Mouse (Mus musculus) left cerebral cortex, adult 2 months (tissue): Measurements from ENCODE around the gene Hist2h4. TPM values are rescaled to one million over a fixed set of nuclear protein-coding genes. Genes with fewer than 3 reads are reported as not detected.

Source experiments
- DNase-seq, 2 experiments: peaks; one replicate each; pipeline ENCODE4 v3.0.0; 2021 to 2022; ENCODE audit warnings: low spot score in 2 of 2, mixed read lengths in 1 of 2; ENCODE audit errors: extremely low spot score in 1 of 2
- H3K27ac ChIP-seq: fragments of 200-600 bp; 2 replicates; pipeline ENCODE4 v1.8.1; 2022
- H3K4me3 ChIP-seq: fragments of 200-600 bp; 2 replicates; pipeline ENCODE4 v1.8.1; 2022
- CTCF ChIP-seq: fragments of 200-600 bp; IDR thresholded peaks from 2 replicates; pipeline ENCODE4 v1.8.1; 2022; ENCODE audit warnings: antibody characterized with exemption, mild to moderate bottlenecking, moderate library complexity
- intact Hi-C: fragments of 180-260 bp; cut with DNase I; formaldehyde crosslinking; loops from one replicate; pipeline ENCODE4 v1.15.1; 2025
- total RNA-seq, 2 experiments: library from RNA; stranded (reverse); gene quantifications; 2 replicates each; pipeline ENCODE4 v1.2.3; 2021

Hist2h4 gene
- total RNA-seq, 2 experiments from 2014 or later = 26.8 to 31.9 TPM

- TF ChIP-seq CTCF = no peak
- no peak for DNase-seq
- Histone ChIP-seq H3K4me3 (no peak overlapping the region), H3K27ac (no peak overlapping the region)
- intact Hi-C loops = loop anchor here (2.0 kb wide), 1 partner anchor 15 kb away; no protein-coding TSS in a partner anchor
These were observed 25.1 kb downstream of the Hist2h4 start for GRCm38 (mm10) chr3:96237904-96238511.

GRCm38 (mm10) chr3:96237335-96237903 lies 25.7 kb downstream of the Hist2h4 start:
- Histone ChIP-seq H3K27ac (no peak overlapping the region), H3K4me3 (no peak overlapping the region)
- intact Hi-C loops = loop anchor here (2.0 kb wide), 1 partner anchor 15 kb away; no protein-coding TSS in a partner anchor
- TF ChIP-seq CTCF = no peak
- DNase-seq = no peak

GRCm38 (mm10) chr3:96236834-96237334 lies 26.2 kb downstream of the Hist2h4 start:
- H3K27ac ChIP-seq = no peak overlapping the region
- no peak for DNase-seq
- no peak overlapping the region for H3K4me3 ChIP-seq
- intact Hi-C loops = loop anchor here (2.0 kb wide), 1 partner anchor 14 kb away; no protein-coding TSS in a partner anchor
- TF ChIP-seq CTCF = no peak

GRCm38 (mm10) chr3:96235836-96236235 lies 27.3 kb downstream of the Hist2h4 start:
- no peak overlapping the region for H3K27ac ChIP-seq
- intact Hi-C loops = loop anchor here (2.0 kb wide), 1 partner anchor 13 kb away; no protein-coding TSS in a partner anchor
- DNase-seq = no peak
- TF ChIP-seq CTCF = no peak
- no peak overlapping the region for H3K4me3 ChIP-seq

GRCm38 (mm10) chr3:96234914-96235313 lies 28.2 kb downstream of the Hist2h4 start:
- no peak; the same call in 1 of the 2 replicates for TF ChIP-seq CTCF
- intact Hi-C loops = no loop called here

GRCm38 (mm10) chr3:96231758-96232120 lies 31.4 kb downstream of the Hist2h4 start:
- no peak overlapping the region for H3K4me3 ChIP-seq
- DNase-seq = no peak
- no peak for TF ChIP-seq CTCF
- no peak overlapping the region for H3K27ac ChIP-seq
- intact Hi-C loops = no loop called here

More at GRCm38 (mm10) chr3:96234914-96235313, 28.2 kb downstream of the Hist2h4 start:
- DNase-seq = no peak
- Histone ChIP-seq H3K4me3 (no peak overlapping the region), H3K27ac (no peak overlapping the region)

GRCm38 (mm10) chr3:96230910-96231757 lies 32.0 kb downstream of the Hist2h4 start:
- DNase-seq = no peak
- intact Hi-C loops = no loop called here
- Histone ChIP-seq H3K27ac (no peak overlapping the region), H3K4me3 (no peak overlapping the region)
- TF ChIP-seq CTCF = no peak

- intact Hi-C loops = no loop called here
- H3K27ac ChIP-seq = no peak overlapping the region
- no peak overlapping the region for H3K4me3 ChIP-seq
- DNase-seq = no peak
- no peak for TF ChIP-seq CTCF
These were observed 32.7 kb downstream of the Hist2h4 start for GRCm38 (mm10) chr3:96230404-96230803.

GRCm38 (mm10) chr3:96228828-96229227 lies 34.3 kb downstream of the Hist2h4 start:
- TF ChIP-seq CTCF = no peak
- intact Hi-C loops = loop anchor here (5.0 kb wide), 1 partner anchor 957 kb away; no protein-coding TSS in a partner anchor
- no peak for DNase-seq
- Histone ChIP-seq H3K27ac (no peak overlapping the region), H3K4me3 (no peak overlapping the region)

GRCm38 (mm10) chr3:96226695-96227648 lies 36.1 kb downstream of the Hist2h4 start:
- no peak for TF ChIP-seq CTCF
- H3K4me3 ChIP-seq = no peak overlapping the region
- H3K27ac ChIP-seq = no peak overlapping the region
- intact Hi-C loops = loop anchor here (5.0 kb wide), 1 partner anchor 955 kb away; no protein-coding TSS in a partner anchor
- no peak for DNase-seq

- no peak overlapping the region for H3K27ac ChIP-seq
These were observed 37.7 kb downstream of the Hist2h4 start for GRCm38 (mm10) chr3:96225421-96225820.

More at GRCm38 (mm10) chr3:96225421-96225820, 37.7 kb downstream of the Hist2h4 start:
- no peak for DNase-seq
- no peak for TF ChIP-seq CTCF
- no peak overlapping the region for H3K4me3 ChIP-seq
- intact Hi-C loops = loop anchor here (5.0 kb wide), 1 partner anchor 953 kb away; no protein-coding TSS in a partner anchor
